ENCODE assay signal across 8 mouse cellular contexts in genomic region chr2:19759169-19759568, GRCm38 (mm10).
DNase-seq lines count a peak whose midpoint lies in the region; ATAC-seq and TF ChIP-seq lines count a peak whose summit lies in the region.

No protein-coding gene starts in this region.

- no peak overlapping the region for H3K4me3 ChIP-seq in kidney, adult 2 months (ENCODE audit: insufficient read depth, low read depth, low read length)
- H3K4me3 ChIP-seq in kidney, embryonic 15.5 days (replicated peaks) = no peak overlapping the region
- no peak overlapping the region for H3K4me3 ChIP-seq in intestine, embryonic 16.5 days (ENCODE audit: low read length)

- H3K9me3 ChIP-seq in kidney, embryonic 15.5 days (replicated peaks) = 0 out of 2 replicates have a peak, but pooled peaks cover 4% of the 10 kb centered on the region
- no peaks in the 10 kb centered on the region for H3K9me3 ChIP-seq in intestine, embryonic 16.5 days (ENCODE audit: control insufficient read depth, low read length)

- no peaks in the 10 kb centered on the region for H3K27me3 ChIP-seq in kidney, adult 2 months (replicated peaks; ENCODE audit: control insufficient read depth, insufficient read depth, low read length)
- no peaks in the 10 kb centered on the region for H3K27me3 ChIP-seq in kidney, embryonic 15.5 days
- no peaks in the 10 kb centered on the region for H3K27me3 ChIP-seq in intestine, embryonic 16.5 days (replicated peaks; ENCODE audit: control insufficient read depth, insufficient read depth, low read length)

- H3K4me1 ChIP-seq in kidney, adult 2 months (ENCODE audit: control insufficient read depth, insufficient read depth, low read length) = no peaks in the 10 kb centered on the region
- H3K4me1 ChIP-seq in kidney, embryonic 15.5 days = no peaks in the 10 kb centered on the region
- no peaks in the 10 kb centered on the region for H3K4me1 ChIP-seq in intestine, embryonic 16.5 days (ENCODE audit: control insufficient read depth, insufficient read depth, low read length)

- DNase-seq in kidney, adult 2 months = peak; percentile 11
- DNase-seq in urinary bladder, postnatal 14 days (ENCODE audit: low spot score) = peak; percentile 4
- DNase-seq in urinary bladder, postnatal 25 days (ENCODE audit: low spot score) = no peak
- DNase-seq in kidney, postnatal 4 days = peak; percentile 38 to 44
- no peak for DNase-seq in ovary, postnatal 14 days (ENCODE audit: low spot score)

- no peaks in the 10 kb centered on the region for H3K36me3 ChIP-seq in kidney, adult 2 months (ENCODE audit: control insufficient read depth, insufficient read depth, low read length)
- H3K36me3 ChIP-seq in kidney, embryonic 15.5 days = no peaks in the 10 kb centered on the region
- no peaks in the 10 kb centered on the region for H3K36me3 ChIP-seq in intestine, embryonic 16.5 days (ENCODE audit: control insufficient read depth, insufficient read depth, low read length)

- H3K9ac ChIP-seq in kidney, embryonic 15.5 days = no peak overlapping the region
- H3K9ac ChIP-seq in intestine, embryonic 16.5 days (ENCODE audit: low read depth, low read length) = no peak overlapping the region

- no peak overlapping the region for H3K4me2 ChIP-seq in kidney, embryonic 15.5 days
- no peak overlapping the region for H3K4me2 ChIP-seq in intestine, embryonic 16.5 days (ENCODE audit: low read depth, low read length)

- TF ChIP-seq CTCF in kidney, adult 2 months (conservative IDR thresholded peaks at IDR 0.05; ENCODE audit: insufficient read depth, insufficient read length, low read depth, low read length) = no peak

- ATAC-seq in kidney, embryonic 15.5 days (replicated peaks; ENCODE audit: low FRiP score) = no peak; the same call in 1 of the 2 replicates
- no peak for ATAC-seq in intestine, embryonic 16.5 days
- no peak for ATAC-seq in activated CD4-positive, CD25-positive, alpha-beta regulatory T cell, adult 4 months

- no peak for TF ChIP-seq POLR2A in kidney, adult 2 months (IDR thresholded peaks at IDR 0.05; ENCODE audit: low read depth, low read length)

- H3K27ac ChIP-seq in kidney, adult 2 months (ENCODE audit: insufficient read depth, low read depth, low read length) = no peak overlapping the region
- no peak overlapping the region for H3K27ac ChIP-seq in kidney, embryonic 15.5 days
- no peak overlapping the region for H3K27ac ChIP-seq in intestine, embryonic 16.5 days (ENCODE audit: low read length)

- WGBS in kidney, adult 2 months = 43% methylated on average over 2 of the region's 2 CpGs
- WGBS in kidney, embryonic 15.5 days = 28% methylated on average over 2 of the region's 2 CpGs
- WGBS in intestine, embryonic 16.5 days = 29% methylated on average over 2 of the region's 2 CpGs

Comparison
In these comparisons a context has a peak if more than half of its experiments do, and no peak if none do; other contexts are left out.
1. DNase-seq: peak in kidney, adult 2 months (single experiment), urinary bladder, postnatal 14 days (single experiment) and kidney, postnatal 4 days (2 of 2); none in urinary bladder, postnatal 25 days (single experiment) and ovary, postnatal 14 days (single experiment).